Mouse (Mus musculus): ENCODE results near the gene Rgs9.
"Not testable (repeated sequence)": the region's sequence is repeated elsewhere in the genome, so short reads cannot be mapped to it uniquely, and the experiment has no call there.

Rgs9 gene

DNA sequence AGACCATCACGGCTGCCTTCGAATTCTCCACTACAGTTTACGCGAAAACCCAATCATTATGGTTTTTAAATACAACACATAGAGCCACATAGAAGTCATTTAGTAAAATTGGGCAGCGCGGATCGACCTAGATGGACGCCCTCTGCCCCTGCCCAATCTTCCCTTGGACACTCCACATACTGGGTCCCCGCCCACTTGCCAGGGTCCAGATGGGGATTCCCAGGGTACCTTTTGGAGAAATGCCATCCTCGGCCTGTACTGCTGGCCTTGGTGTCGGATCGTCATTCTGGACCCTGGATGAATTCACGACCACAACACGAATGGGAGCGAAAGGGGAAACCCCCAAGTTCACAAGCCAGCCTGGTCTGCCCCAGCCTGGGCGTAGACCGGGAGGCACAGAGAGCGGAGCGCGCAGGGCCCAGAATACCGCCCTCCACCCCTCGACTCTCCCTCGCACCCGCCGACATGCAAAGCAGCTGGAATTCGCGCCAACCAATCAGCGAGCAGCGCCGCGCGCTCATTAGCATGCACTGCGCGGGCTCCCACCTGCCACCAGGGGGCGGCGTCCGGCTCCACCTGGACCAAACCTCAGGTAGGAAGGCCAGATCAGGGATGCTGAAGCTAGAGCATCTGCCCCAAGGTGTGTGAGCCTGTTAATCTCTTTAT lies at the start of gene Rgs9:
Gene Rgs9 (minus strand): TSS at position 420 of the 666 bp plus-strand sequence.
- peak; percentile 95 for DNase-seq (ENCODE audit: low read depth, low spot score)

DNA sequence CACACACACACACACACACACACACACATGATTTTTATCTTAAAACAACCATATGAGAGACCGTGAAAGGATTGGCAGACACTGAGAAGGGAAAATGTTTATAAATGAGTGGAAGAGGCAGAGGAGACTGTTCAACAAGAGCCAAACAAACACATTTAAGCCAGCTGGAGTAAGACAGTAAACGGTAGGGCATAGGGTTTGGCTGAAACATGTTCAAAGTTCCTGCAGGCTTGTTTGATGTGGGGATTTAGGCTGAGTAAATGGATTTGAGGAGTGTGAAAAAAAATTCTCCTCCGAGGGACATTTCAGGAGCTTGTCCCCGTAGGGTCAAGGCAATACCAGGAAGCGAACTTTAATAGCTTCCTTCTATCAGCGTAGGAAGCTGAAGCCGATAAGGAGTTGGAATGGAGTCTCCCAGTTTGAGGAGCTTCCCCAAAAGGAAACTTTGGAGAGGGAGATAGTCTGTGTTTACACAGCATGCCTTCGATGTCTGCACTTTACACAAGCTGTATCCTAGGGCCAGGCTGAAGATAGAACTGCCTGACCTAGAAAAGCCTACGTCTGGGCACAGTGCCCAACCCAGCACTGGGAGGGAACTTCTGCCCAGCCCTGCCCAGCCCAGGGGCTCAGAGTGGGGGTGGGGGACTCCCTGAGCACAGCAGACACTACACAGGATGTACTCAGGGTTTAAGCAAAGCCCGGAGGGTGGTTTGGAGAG lies 49.5 kb upstream of the Rgs9 start:
- DNase-seq (ENCODE audit: low read depth, low spot score): peak; percentile 80

DNA sequence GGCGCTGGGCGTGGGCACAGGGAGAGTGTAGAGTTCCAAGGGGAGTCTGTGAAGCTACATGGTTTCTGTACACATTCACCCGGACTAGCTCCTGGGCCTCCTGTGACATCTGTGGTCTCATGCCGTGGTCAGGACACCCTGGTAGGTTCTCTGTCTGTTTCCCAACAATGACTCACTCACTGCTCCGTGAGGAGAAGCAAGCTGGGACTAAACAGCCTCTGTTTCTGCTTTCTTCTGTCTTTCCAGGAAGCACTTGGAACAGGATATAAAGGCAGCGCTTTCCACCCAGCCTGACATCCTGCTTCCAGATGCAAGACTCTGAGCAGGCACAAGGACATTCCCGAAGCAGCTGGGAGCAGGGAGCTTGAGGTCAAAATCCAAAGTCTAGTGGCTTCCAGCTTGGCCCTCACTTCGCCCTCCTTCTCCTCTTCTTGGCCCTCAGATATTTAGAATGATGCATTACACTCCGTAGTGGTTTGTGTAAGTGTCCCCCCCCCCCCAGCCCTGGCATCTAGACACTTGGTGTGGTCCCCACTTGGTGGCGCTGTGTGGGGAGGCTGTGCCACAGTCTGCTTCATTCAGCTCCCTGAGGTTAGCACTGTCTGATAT lies 46.2 kb upstream of the Rgs9 start:
- DNase-seq (ENCODE audit: low read depth, low spot score): peak; percentile 66

DNA sequence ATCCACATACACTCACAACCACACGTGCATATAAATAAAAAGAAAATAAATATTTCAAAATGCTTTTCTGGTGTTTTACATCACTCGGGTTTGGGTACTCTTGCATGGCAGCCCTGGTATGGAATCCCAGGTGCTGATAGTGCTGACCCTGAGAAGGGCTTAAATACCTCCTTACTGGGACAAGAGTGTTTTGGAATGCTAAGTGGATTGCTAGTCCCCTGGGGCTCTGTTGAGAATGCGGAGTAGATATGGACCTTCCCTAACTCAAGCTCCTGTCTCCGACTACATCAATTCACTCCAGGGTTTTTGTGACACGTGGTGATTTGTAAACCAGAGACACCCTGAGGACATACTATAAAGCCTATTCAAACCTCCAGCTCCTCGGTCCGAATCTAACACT lies 45.6 kb upstream of the Rgs9 start:
- no peak for DNase-seq (ENCODE audit: low read depth, low spot score)

DNA sequence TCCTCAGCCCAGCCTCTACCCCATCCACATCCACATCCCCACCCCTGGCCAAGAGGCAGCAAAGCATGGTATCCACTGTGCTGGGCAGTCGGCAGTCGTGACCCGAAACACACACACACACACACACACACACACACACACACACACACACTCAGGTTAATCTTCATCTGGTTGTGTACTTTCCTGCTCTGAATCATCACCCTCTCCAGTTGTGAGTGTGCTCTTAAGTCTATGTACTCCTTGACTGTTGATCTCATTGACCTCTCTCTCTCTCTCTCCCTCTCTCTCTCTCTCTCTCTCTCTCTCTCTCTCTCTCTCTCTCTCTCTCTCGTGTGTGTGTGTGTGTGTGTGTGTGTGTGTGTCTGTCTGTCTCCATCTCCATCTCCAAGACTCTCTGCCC lies 44.7 kb upstream of the Rgs9 start:
- not testable (repeated sequence) for DNase-seq (ENCODE audit: low read depth, low spot score)

DNA sequence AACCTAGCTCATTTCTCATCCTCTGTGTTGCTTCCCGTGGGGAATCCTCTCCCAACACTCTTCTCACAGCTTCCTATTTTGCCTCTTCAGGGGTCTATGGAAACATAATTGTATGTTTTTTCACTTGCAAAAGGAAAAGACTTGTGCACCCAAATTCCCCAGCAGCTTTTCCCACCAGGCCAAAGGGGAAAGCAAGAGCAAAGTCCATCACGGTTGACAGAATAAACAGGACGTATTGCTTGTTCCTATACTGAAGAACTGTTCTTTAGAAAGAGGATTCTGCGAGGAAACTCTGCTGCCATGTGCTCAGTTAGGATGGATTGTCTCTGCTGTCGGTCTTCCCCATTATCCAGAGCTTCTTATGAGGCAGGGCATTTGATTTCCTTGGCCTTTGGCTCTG lies 42.6 kb upstream of the Rgs9 start:
- no peak for DNase-seq (ENCODE audit: low read depth, low spot score)

DNA sequence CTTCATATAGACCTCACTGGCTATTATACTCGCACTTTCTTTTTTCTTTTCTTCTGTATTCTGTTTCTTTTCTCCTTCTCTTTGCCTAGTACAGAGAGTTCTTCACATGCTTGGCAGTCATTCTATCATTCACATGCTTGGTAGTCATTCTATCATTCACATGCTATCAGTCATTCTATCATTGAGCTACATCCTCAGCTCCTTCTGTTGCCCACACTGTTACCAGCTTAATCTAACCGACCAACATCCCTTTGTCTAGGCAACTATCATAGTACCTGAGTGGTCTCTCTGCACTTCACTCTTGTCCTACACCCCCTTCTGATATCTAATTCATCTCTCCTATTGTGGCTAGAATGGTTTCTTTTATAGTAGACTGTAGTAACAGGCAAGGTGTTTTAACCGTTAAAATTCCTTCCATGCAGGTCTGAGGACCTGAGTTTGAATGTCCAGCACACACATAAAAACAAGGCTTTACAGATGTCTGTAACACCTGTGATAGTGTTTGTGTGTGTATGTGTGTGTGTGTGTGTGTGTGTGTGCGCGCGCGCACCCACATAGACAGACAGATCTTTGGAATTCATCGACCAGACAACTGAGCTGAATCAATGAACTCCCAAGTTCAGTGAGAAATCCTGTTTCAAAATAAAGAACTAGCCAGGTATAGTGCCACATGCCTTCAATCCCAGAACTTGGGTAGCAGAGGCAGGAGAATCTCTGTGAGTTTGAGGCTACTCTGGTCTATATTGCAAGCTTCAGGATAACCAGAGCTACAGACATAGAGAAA lies 41.4 kb upstream of the Rgs9 start:
- no peak for DNase-seq (ENCODE audit: low read depth, low spot score)

DNA sequence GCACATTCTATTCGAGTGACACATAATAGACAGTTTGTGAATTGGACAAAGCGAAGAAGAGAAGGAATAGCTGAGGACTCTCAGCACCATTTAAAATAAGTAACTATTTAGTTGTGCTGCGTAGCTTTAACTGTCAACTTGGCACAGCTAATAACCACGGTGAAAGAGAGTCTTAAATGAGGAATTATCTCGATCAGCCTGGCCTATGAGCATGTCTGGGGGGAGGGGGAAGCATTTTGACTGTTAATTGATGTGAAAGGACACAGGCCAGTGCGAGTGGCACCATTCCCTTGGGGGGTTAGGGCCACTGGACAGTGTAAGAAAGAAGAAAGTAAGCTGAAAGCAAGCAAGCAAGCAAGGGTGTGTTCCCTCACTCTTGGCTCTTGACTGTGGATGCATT lies 38.0 kb upstream of the Rgs9 start:
- no peak for DNase-seq (ENCODE audit: low read depth, low spot score)

DNA sequence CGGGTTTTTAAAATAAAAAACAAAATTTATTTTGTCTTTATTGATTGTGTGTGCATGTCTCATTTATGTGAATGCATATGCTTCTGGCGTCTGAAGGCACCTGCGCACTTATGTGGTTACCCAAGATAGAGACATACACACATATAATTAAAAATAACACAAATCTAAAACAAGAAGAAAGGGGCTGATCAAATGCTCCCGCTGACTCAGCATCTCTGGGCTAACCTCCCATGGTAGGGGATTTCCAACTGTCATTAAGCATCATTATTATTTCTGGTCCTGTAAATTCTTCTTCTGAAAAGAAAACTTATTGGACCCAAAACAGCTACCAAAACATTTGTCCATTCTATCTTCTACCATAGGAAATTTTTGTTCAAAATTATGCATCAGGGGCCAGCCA lies 36.8 kb upstream of the Rgs9 start:
- peak; percentile 42 for DNase-seq (ENCODE audit: low read depth, low spot score)

DNA sequence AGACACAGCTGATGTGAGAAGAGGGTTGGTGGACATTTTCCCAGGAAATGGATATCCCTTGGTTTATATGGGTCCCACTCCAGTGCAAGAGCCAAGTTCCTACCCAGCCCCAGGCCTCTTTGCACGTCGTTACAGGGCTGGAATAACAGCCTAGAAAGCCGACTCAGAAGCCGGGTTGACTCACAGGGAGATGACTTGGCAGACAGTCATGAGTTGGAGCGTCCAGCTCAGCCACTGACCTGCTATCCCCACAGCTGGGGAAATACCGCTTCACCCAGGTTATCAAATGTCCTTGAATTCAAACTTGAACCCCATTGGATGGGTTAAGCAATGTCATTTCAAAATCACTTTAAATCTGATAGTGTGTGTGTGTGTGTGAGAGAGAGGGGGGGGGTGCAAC lies 34.8 kb upstream of the Rgs9 start:
- no peak for DNase-seq (ENCODE audit: low read depth, low spot score)

DNA sequence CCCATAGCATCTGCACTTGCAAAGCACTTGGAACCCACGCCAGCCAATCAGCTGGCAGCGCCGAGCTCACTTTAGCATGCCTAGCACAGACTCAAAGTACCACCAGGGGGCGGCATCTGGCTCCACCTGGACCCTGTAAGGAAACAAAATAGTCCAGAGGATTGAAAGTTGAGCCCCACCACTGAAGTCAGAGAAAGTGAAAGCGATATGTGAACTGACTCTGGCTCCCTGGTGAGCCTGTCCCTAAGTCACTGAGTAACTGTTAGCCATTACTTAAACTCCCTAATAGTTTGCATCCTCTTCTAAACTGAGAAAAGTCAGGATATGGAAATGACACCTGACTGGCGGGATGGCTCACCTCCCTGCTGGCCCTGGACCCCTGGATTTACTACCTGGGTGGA lies 33.5 kb upstream of the Rgs9 start:
- peak; percentile 97 for DNase-seq (ENCODE audit: low read depth, low spot score)

DNA sequence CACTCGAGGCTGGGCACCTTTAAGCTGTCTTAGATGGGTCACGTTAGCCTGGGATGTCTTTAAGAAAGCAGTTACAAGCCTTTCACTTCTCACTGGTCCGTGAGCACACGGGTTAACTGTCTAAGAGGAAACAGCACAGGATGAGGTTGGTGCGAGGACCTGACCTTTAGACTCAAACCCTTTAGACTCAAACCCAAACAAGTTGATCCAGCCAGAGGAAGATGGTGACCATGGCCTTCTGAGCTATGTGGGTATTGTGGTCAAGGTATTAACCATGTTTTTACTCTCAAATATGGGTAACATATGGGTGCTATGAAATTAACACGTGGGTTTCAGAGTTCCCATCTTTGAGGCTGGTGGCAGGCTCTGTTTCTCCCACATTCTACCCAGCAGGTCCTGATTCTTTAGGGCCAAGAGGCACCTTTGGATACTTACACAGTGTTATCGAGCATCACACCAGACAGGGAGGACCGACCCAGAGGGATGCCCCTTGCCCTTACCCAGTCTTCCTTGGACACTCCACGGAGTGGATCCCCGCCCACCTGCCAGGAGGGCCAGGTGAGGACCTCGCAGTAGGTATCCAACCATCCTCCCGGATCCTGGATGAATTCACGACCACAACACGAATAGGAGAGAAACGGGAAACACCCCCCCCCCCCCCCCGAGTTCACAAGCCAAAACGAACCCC lies 32.9 kb upstream of the Rgs9 start:
- peak; percentile 25 for DNase-seq (ENCODE audit: low read depth, low spot score)

DNA sequence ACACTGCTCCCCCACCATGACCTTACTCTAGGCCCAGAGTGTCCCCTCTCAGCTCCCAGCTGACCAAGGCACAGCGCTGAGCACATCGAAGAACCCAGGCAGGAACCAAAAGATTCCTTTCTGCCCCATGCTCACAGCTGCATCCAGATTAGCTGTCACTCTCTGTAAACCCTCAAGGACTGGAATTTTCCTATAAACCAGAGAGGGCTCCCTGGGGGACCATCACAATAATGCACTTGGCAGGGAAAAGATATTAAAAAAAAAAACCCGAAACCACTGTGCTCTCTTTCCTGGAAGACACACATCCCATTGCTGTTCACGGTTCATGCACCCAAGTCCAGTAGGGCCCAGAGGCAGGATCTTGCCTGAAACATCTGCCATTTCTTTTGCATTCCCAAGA lies 31.4 kb upstream of the Rgs9 start:
- no peak for DNase-seq (ENCODE audit: low read depth, low spot score)

DNA sequence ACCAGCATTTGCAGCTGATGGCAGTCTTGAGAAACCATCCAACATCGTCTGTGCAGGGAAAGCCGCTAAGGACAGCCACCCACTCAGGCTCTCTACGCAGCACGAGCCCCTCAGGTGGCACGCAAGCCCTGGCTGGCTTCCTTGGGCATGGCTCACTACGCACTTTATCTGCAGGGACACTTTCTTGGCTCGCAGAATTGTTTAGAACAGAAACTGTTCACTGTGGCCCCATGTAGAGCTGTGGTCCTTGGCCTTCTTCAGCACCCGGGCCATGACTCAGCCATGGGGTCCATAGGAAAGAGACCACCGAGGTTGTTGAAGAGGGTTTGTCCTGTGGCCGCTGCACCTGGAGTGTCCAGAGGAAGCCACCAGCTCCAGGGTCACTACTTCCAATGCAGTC lies 30.0 kb upstream of the Rgs9 start:
- no peak for DNase-seq (ENCODE audit: low read depth, low spot score)

DNA sequence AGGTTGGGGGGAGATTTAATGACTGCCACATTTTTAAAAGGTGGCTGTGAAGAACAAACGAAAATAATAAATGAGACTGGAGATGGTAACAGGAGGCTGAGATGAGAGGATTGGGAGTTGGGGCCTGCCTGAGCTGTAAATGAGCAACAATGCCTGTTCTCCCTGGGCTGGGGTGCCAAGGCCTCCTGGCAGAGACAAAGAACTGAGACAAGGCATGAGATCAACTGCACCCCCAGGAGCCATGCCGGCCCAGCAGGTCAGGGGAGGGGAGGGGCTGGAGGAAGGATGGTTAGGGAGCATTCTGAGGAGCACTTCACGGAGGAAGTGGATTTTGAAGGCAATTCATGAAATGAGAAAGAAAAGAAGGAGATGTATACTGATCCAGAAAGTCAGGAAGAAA lies 29.5 kb upstream of the Rgs9 start:
- no peak for DNase-seq (ENCODE audit: low read depth, low spot score)

DNA sequence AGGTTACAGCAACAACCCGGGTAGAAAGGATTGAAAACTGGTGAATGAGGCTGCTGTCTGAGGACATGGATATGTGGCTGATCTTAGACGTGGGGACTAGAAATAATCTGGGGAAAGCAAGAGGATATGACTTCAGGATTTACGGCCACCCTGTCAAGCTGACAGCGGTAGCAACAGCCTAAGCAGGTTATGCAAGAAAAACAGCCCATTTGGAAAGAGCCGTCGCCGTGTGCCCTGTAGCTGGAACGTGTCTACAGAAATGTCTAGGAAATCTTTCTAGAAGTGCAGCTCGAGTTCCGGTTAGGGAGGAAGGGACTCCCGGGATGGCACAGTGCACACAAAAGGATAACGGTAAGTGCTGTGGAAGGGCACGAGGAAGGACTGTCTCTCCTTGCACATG lies 28.3 kb upstream of the Rgs9 start:
- no peak for DNase-seq (ENCODE audit: low read depth, low spot score)

DNA sequence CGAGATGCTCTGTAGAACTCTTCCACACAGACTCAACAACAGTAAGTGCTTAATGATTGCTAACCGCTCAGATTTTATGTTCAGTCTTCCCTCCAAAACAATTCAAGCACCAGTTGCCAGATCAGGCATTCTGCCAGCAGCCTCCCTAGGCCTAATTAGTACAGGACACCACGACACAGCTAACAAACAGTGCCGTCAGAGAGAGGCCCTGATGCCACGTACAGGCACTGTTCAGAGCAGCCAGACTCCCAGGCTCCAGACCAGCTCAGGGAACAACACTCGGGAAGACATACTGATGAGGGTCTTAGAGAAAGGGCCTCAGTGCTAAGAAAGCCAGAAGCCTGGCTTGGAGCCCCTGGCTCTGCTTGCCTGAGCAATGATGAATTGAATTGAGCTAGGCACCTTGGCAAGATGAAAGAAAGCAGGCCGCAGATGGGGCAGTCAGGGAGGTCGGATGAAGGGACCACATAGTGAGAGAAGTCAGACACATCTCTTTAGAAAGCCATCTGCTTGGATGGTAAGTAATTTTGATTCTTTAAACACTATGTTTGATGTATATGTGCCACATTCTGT lies 22.5 kb upstream of the Rgs9 start:
- no peak for DNase-seq (ENCODE audit: low read depth, low spot score)

DNA sequence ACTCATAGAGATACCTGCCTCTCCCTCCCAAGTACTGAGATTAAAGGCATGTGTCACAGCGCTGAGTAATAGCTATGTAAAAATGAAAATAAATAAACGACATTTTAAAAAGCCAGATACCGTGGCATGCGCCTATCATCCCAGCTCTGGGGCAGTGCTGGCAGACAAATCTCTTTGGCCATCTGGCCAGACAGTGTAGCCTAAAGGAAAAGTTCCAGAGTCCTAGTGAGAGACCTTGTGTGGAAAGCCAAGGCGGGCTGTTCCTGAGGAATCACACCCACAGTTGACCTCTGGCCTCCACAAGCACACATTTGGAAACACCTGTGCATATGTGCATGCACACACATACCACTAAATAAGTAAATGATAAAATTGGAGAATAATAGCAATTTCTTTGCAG lies 22.0 kb upstream of the Rgs9 start:
- no peak for DNase-seq (ENCODE audit: low read depth, low spot score)

DNA sequence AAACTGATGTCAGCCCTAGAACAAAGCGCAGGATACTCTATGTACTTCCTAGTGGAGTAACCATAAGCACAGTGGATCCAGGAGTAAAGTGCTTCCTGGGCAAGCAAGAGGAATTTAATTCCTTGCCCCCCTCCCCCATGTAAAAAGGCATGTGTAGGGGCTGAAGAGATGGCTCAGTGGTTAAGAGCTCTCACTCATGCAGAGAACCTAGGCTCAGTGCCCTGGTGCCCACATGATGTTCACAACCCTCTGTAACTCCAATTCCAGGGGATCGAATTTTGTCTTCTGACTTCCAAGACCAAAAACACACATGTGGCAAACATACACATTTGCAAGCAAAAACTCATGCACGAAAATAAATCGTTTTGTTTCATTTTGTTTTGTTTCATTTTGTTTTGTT lies 21.5 kb upstream of the Rgs9 start:
- no peak for DNase-seq (ENCODE audit: low read depth, low spot score)

DNA sequence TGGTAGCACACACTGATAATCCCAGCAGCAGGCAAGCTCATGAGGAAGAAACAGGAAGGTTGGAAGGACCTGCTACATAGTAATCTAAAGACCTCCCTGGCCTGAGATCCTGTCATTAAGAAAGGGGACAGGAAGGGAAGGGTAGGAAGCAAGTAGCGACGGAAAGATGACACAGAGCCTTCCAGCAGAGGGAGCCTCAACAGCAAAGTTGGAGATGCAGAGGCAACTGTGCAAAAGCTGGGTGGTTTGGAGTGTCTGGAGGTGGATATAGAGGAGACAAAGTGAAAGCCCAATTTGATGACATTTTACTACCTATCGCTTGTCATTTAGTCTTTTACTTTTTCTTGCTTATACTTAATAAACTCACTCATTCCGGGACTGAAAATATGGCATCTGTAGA lies 19.0 kb upstream of the Rgs9 start:
- DNase-seq (ENCODE audit: low read depth, low spot score): peak; percentile 77

DNA sequence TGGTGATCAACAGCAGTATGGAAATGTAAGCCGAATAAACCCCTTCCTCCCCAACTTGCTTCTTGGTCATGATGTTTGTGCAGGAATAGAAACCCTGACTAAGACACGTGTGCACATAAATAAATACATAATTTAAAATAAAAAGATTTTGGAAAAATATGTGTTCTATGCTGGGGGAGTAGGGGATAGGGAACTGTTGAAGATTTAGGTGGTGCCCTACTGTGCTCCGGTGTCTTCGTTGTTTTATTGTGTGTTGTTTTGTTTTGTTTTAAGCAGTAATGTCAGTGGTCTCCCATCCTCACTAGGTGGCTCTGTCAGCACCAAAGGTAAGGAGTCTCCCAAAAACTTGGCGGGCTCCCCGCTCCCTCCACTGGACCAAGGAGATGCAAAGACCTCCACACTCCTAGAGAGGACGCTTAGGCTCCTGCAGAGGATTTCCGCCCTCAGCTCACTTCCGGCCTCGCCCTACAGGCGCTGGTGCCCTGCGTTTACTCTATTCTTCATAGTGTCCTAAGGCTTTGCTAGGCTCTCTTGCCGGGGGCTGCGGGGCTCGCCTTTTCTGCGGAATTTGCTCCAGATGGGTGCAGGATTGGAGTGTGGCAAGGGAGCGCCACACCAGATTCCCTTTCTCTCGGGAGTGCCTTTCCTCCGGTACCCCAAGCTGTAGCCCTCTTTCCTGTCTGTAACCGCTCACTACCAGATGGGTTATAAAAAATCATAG lies 14.1 kb upstream of the Rgs9 start:
- peak; percentile 81 for DNase-seq (ENCODE audit: low read depth, low spot score)
